Mouse (Mus musculus) midbrain, postnatal 0 days (tissue): Measurements from ENCODE around the gene 2810408A11Rik. TPM values are rescaled to one million over a fixed set of nuclear protein-coding genes. Genes with fewer than 3 reads are reported as not detected.
A peak's percentile ranks its signal among the peaks of the same experiment; 100 is the strongest.

Experiments
- ATAC-seq: fragments of 200-750 bp; cut with Nextera tagmentation; 2 replicates; pipeline ENCODE4 v1.8.0; 2017; ENCODE audit warnings: moderate number of reproducible peaks, mild to moderate bottlenecking, moderate TSS enrichment, moderate library complexity; ENCODE audit not compliant: low FRiP score
- DNase-seq: peaks from one replicate; pipeline ENCODE4 v3.0.0-alpha.2; 2015; ENCODE audit warnings: low spot score
- H3K27ac ChIP-seq: fragments of 300-500 bp; sonication (generic); 2 replicates; pipeline ENCODE4 v1.5.1; 2014; ENCODE audit warnings: low read depth, mild to moderate bottlenecking, low read length, mixed read lengths
- H3K27me3 ChIP-seq: fragments of 300-500 bp; sonication (generic); 2 replicates; pipeline ENCODE4 v1.6.1; 2014; ENCODE audit warnings: low read length, control low read depth, mixed read lengths; ENCODE audit not compliant: insufficient read depth
- H3K36me3 ChIP-seq: fragments of 300-500 bp; sonication (generic); 2 replicates; pipeline ENCODE4 v1.6.1; 2014; ENCODE audit warnings: low read length, control low read depth, mixed read lengths; ENCODE audit not compliant: insufficient read depth
- H3K4me1 ChIP-seq: fragments of 300-500 bp; sonication (generic); 2 replicates; pipeline ENCODE4 v1.6.1; 2014; ENCODE audit warnings: mild to moderate bottlenecking, control low read depth, antibody characterized with exemption, low read length, mixed read lengths; ENCODE audit not compliant: insufficient read depth
- H3K4me2 ChIP-seq: fragments of 300-500 bp; sonication (generic); 2 replicates; pipeline ENCODE4 v1.6.1; 2014; ENCODE audit warnings: low read depth, mild to moderate bottlenecking, low read length, mixed read lengths; ENCODE audit not compliant: poor library complexity, severe bottlenecking
- H3K4me3 ChIP-seq: fragments of 300-500 bp; sonication (generic); 2 replicates; pipeline ENCODE4 v1.5.1; 2014; ENCODE audit warnings: low read depth, mild to moderate bottlenecking, low read length, moderate library complexity
- H3K9ac ChIP-seq: fragments of 300-500 bp; sonication (generic); replicated peaks from 2 replicates; pipeline ENCODE4 v1.6.1; 2014; ENCODE audit warnings: mild to moderate bottlenecking, low read length, moderate library complexity, mixed read lengths; ENCODE audit not compliant: poor library complexity, severe bottlenecking
- H3K9me3 ChIP-seq: fragments of 300-500 bp; sonication (generic); 2 replicates; pipeline ENCODE4 v1.6.1; 2016; ENCODE audit warnings: low read length, control low read depth
- CTCF ChIP-seq: IDR thresholded peaks from 2 replicates; pipeline ENCODE4 v1.5.1; 2016; ENCODE audit warnings: antibody characterized with exemption, mild to moderate bottlenecking
- WGBS: fragments of 180-500 bp; shearing (Covaris S2); extraction: QIAGEN DNeasy Blood & Tissue Kit; methylation state at CpG from one replicate; pipeline ENCODE4 v1.1.7; 2014; 5-methylcytosine and 5-hydroxymethylcytosine counted together
- microRNA-seq: library from miRNA; unstranded; fragments of <30 nt; microRNA quantifications from one replicate; pipeline ENCODE4, GENCODE M21; 2016; ENCODE audit warnings: borderline number of aligned reads
- polyA plus RNA-seq: library from polyadenylated mRNA; unstranded; fragments of >200 nt; fragmentation: Nextera tagmentation; extraction: Ambion mirVana; gene quantifications from 2 replicates; pipeline ENCODE4 v1.2.1, GENCODE M21; 2015
- total RNA-seq: library from RNA; depleted of rRNA; stranded (reverse); fragments of >200 nt; gene quantifications from 2 replicates; pipeline ENCODE4 v1.2.3, GENCODE M21; 2014; rRNA removed

Gene 2810408A11Rik
- total and polyA plus RNA-seq, 2 experiments from 2014 or later: 3.3 to 6.2 TPM

DNA sequence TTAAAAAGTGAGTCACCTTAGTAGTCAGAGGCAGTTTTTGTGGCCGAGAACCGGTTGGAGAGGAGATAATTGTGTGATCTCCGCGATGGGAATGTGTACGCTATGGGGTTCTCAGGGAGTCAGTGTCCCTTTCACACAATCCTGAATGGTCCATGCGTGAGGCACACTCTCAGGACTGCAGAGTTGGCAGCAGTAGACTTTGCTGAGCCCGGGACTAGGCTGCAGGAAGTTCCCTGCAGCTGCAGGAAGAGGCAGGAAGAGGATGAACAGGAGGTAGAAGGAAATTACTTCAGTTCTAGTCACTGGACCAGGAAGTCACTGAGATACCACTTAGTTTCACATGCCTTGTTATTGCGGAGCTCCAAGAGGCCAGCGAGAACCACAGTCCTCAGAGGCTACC, 51.7 kb downstream of the 2810408A11Rik start:
- 88% methylated on average over 9 of the region's 9 CpGs for WGBS
- no peaks in the 10 kb centered on the region for H3K27me3 ChIP-seq

DNA sequence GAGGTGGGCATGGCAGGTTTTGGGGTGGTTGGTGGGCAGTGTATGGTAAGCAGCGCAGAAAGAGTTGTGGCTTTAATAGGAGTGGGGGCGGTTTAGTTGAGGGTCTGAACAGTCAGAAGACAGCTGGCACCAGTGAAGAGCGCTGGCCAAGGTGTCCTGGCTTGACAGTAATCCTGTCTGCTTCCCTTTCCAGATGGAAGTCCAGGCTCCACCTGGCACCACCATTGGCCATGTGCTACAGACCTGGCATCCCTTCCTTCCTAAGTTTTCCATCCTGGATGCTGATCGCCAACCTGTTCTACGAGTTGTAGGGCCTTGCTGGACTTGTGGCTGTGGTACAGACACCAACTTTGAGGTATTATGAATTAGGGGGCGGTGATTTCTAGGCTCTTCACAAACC, 52.8 kb downstream of the 2810408A11Rik start:
- H3K4me3 ChIP-seq: peak overlapping the region; percentile 70
- H3K27me3 ChIP-seq: no peaks in the 10 kb centered on the region
- H3K36me3 ChIP-seq: peaks cover 34% of the 10 kb centered on the region
- H3K4me1 ChIP-seq: peaks cover 9% of the 10 kb centered on the region; the same call in 1 of the 2 replicates
- TF ChIP-seq CTCF: no peak
- H3K4me2 ChIP-seq: peak overlapping the region; percentile 74
- no peak for ATAC-seq
- H3K27ac ChIP-seq: no peak overlapping the region
- no peaks in the 10 kb centered on the region for H3K9me3 ChIP-seq
- 93% methylated on average over 6 of the region's 6 CpGs for WGBS
- no peak overlapping the region for H3K9ac ChIP-seq
- DNase-seq: no peak

More for the DNA sequence above, 51.7 kb downstream of the 2810408A11Rik start:
- H3K4me3 ChIP-seq: no peak overlapping the region
- DNase-seq (no peak), ATAC-seq (no peak)
- no peak overlapping the region for H3K9ac ChIP-seq
- H3K4me2 ChIP-seq: no peak overlapping the region
- no peaks in the 10 kb centered on the region for H3K9me3 ChIP-seq
- H3K27ac ChIP-seq: no peak overlapping the region
- peaks cover 34% of the 10 kb centered on the region for H3K36me3 ChIP-seq
- no peak for TF ChIP-seq CTCF
- peaks cover 9% of the 10 kb centered on the region; the same call in 1 of the 2 replicates for H3K4me1 ChIP-seq

Small RNA genes lying within 50 kb of the gene (microRNA-seq; reads per million reads assigned to microRNA genes)
- not detected for gene Mir6924

Other genes starting within 250 kb of the 2810408A11Rik start
Only the 30 nearest of the 40 such genes appear.
- gene Polr2a, start 142.3 kb downstream of the 2810408A11Rik start, total RNA-seq: 16.9 and 25.1 TPM in 2 replicates
- 9.0 and 10.2 TPM in 2 replicates for gene Polr2a, start 142.3 kb downstream of the 2810408A11Rik start, polyA plus RNA-seq
- not detected in 2 replicates for gene Slc35g3, start 139.0 kb downstream of the 2810408A11Rik start, total RNA-seq
- 0.23 and 0.26 TPM in 2 replicates for gene Slc35g3, start 139.0 kb downstream of the 2810408A11Rik start, polyA plus RNA-seq
- gene Zbtb4, start 135.1 kb downstream of the 2810408A11Rik start, total RNA-seq: 31.5 and 34.3 TPM in 2 replicates
- gene Zbtb4, start 135.1 kb downstream of the 2810408A11Rik start, polyA plus RNA-seq: 4.4 and 5.0 TPM in 2 replicates
- 1.5 and 1.6 TPM in 2 replicates for gene Chrnb1, start 105.0 kb downstream of the 2810408A11Rik start, total RNA-seq
- gene Chrnb1, start 105.0 kb downstream of the 2810408A11Rik start, polyA plus RNA-seq: 1.1 TPM in 2 replicates
- gene Fgf11, start 99.1 kb downstream of the 2810408A11Rik start, total RNA-seq: 12.7 and 16.4 TPM in 2 replicates
- 2.6 and 2.8 TPM in 2 replicates for gene Fgf11, start 99.1 kb downstream of the 2810408A11Rik start, polyA plus RNA-seq
- 0.16 TPM in 1 of 2 replicates, not detected in the other for gene Tmem102, start 95.4 kb downstream of the 2810408A11Rik start, total RNA-seq
- gene Tmem102, start 95.4 kb downstream of the 2810408A11Rik start, polyA plus RNA-seq: 0.80 and 0.94 TPM in 2 replicates
- gene Gm39566, start 85.7 kb downstream of the 2810408A11Rik start, total RNA-seq: not detected in 2 replicates
- gene Gm39566, start 85.7 kb downstream of the 2810408A11Rik start, polyA plus RNA-seq: not detected in 2 replicates
- gene Spem2, start 82.5 kb downstream of the 2810408A11Rik start, total RNA-seq: not detected in 2 replicates
- not detected in 2 replicates for gene Spem2, start 82.5 kb downstream of the 2810408A11Rik start, polyA plus RNA-seq
- gene Spem1, start 78.8 kb downstream of the 2810408A11Rik start, total RNA-seq: 0.93 TPM in 1 of 2 replicates, not detected in the other
- 0.20 and 0.27 TPM in 2 replicates for gene Spem1, start 78.8 kb downstream of the 2810408A11Rik start, polyA plus RNA-seq
- gene Nlgn2, start 63.2 kb downstream of the 2810408A11Rik start, total RNA-seq: 117 and 137 TPM in 2 replicates
- 21.0 and 23.5 TPM in 2 replicates for gene Nlgn2, start 63.2 kb downstream of the 2810408A11Rik start, polyA plus RNA-seq
- 95.5 and 103 TPM in 2 replicates for gene Tmem256, start 62.5 kb downstream of the 2810408A11Rik start, total RNA-seq
- 349 and 370 TPM in 2 replicates for gene Tmem256, start 62.5 kb downstream of the 2810408A11Rik start, polyA plus RNA-seq
- gene Plscr3, start 54.6 kb downstream of the 2810408A11Rik start, total RNA-seq: 24.1 and 26.6 TPM in 2 replicates
- 33.5 and 35.0 TPM in 2 replicates for gene Plscr3, start 54.6 kb downstream of the 2810408A11Rik start, polyA plus RNA-seq
- gene Tnk1, start 42.3 kb downstream of the 2810408A11Rik start, total RNA-seq: not detected in 2 replicates
- 0.16 TPM in 2 replicates for gene Tnk1, start 42.3 kb downstream of the 2810408A11Rik start, polyA plus RNA-seq
- not detected in 2 replicates for gene Tmem95, start 23.0 kb downstream of the 2810408A11Rik start, total RNA-seq
- gene Tmem95, start 23.0 kb downstream of the 2810408A11Rik start, polyA plus RNA-seq: not detected in 2 replicates
- 0.93 and 1.6 TPM in 2 replicates for gene Kctd11, start 19.6 kb downstream of the 2810408A11Rik start, total RNA-seq
- 0.57 and 0.92 TPM in 2 replicates for gene Kctd11, start 19.6 kb downstream of the 2810408A11Rik start, polyA plus RNA-seq
- 0.66 TPM in 1 of 2 replicates, not detected in the other for gene Acap1, start 5.4 kb downstream of the 2810408A11Rik start, total RNA-seq
- gene Acap1, start 5.4 kb downstream of the 2810408A11Rik start, polyA plus RNA-seq: 0.14 TPM in 1 of 2 replicates, not detected in the other
- 112 and 118 TPM in 2 replicates for gene Neurl4, start 85 bp upstream of the 2810408A11Rik start, total RNA-seq
- gene Neurl4, start 85 bp upstream of the 2810408A11Rik start, polyA plus RNA-seq: 15.2 and 16.7 TPM in 2 replicates
- gene Gps2, start 12.9 kb upstream of the 2810408A11Rik start, total RNA-seq: 45.8 and 47.6 TPM in 2 replicates
- 60.3 and 64.3 TPM in 2 replicates for gene Gps2, start 12.9 kb upstream of the 2810408A11Rik start, polyA plus RNA-seq
- gene Eif5a, start 21.0 kb upstream of the 2810408A11Rik start, total RNA-seq: 452 and 486 TPM in 2 replicates
- gene Eif5a, start 21.0 kb upstream of the 2810408A11Rik start, polyA plus RNA-seq: 1,054 and 1,096 TPM in 2 replicates
- 5.0 and 8.4 TPM in 2 replicates for gene Ybx2, start 34.8 kb upstream of the 2810408A11Rik start, total RNA-seq
- gene Ybx2, start 34.8 kb upstream of the 2810408A11Rik start, polyA plus RNA-seq: 3.4 and 4.2 TPM in 2 replicates
- gene Slc2a4, start 47.2 kb upstream of the 2810408A11Rik start, total RNA-seq: 8.8 and 9.0 TPM in 2 replicates
- gene Slc2a4, start 47.2 kb upstream of the 2810408A11Rik start, polyA plus RNA-seq: 3.4 and 4.0 TPM in 2 replicates
- not detected in 2 replicates for gene Cldn7, start 63.8 kb upstream of the 2810408A11Rik start, total RNA-seq
- gene Cldn7, start 63.8 kb upstream of the 2810408A11Rik start, polyA plus RNA-seq: 0.57 TPM in 1 of 2 replicates, not detected in the other
- 39.6 and 42.9 TPM in 2 replicates for gene Ctdnep1, start 80.2 kb upstream of the 2810408A11Rik start, total RNA-seq
- gene Ctdnep1, start 80.2 kb upstream of the 2810408A11Rik start, polyA plus RNA-seq: 22.3 and 24.1 TPM in 2 replicates
- 109 and 157 TPM in 2 replicates for gene Elp5, start 81.5 kb upstream of the 2810408A11Rik start, total RNA-seq
- gene Elp5, start 81.5 kb upstream of the 2810408A11Rik start, polyA plus RNA-seq: 171 and 182 TPM in 2 replicates
- gene Gabarap, start 90.2 kb upstream of the 2810408A11Rik start, total RNA-seq: 197 and 226 TPM in 2 replicates
- 501 and 511 TPM in 2 replicates for gene Gabarap, start 90.2 kb upstream of the 2810408A11Rik start, polyA plus RNA-seq
- gene Phf23, start 94.8 kb upstream of the 2810408A11Rik start, total RNA-seq: 42.4 and 45.2 TPM in 2 replicates
- gene Phf23, start 94.8 kb upstream of the 2810408A11Rik start, polyA plus RNA-seq: 37.6 and 40.0 TPM in 2 replicates
- gene Dvl2, start 99.6 kb upstream of the 2810408A11Rik start, total RNA-seq: 31.5 and 33.3 TPM in 2 replicates
- gene Dvl2, start 99.6 kb upstream of the 2810408A11Rik start, polyA plus RNA-seq: 19.0 and 20.0 TPM in 2 replicates
- 35.9 and 42.7 TPM in 2 replicates for gene Acadvl, start 114.4 kb upstream of the 2810408A11Rik start, total RNA-seq
- gene Acadvl, start 114.4 kb upstream of the 2810408A11Rik start, polyA plus RNA-seq: 62.1 and 64.2 TPM in 2 replicates
- gene Dlg4, start 116.0 kb upstream of the 2810408A11Rik start, total RNA-seq: 256 and 269 TPM in 2 replicates
- 16.1 and 18.1 TPM in 2 replicates for gene Dlg4, start 116.0 kb upstream of the 2810408A11Rik start, polyA plus RNA-seq
- gene Asgr1, start 153.1 kb upstream of the 2810408A11Rik start, total RNA-seq: 1.2 and 7.2 TPM in 2 replicates
- 4.1 and 4.5 TPM in 2 replicates for gene Asgr1, start 153.1 kb upstream of the 2810408A11Rik start, polyA plus RNA-seq